23 mouse cellular contexts compared by ENCODE assay signal in genomic region chr8:95502431-95502830, GRCm38 (mm10). TPM values are rescaled to one million over a fixed set of nuclear protein-coding genes. Genes with fewer than 3 reads are reported as not detected.
DNase-seq lines count a peak whose midpoint lies in the region.
"Had no signal": no experiment of that assay in that cellular context is flagged by ENCODE, and none has a peak within 500 bp of the region (broad histone marks: within the 10 kb centered on the region; RNA-seq: fewer than 3 reads in every experiment).

No protein-coding gene starts in this region.

- DNase-seq in layer of hippocampus, postnatal 10 days (ENCODE audit: low spot score in 2 of 2), result peak; percentile 32 to 36
- no peak for DNase-seq in layer of hippocampus, adult 11-12 months (ENCODE audit: low spot score)
- DNase-seq in Muller cell, postnatal 12 days (ENCODE audit: inconsistent ontology term), result peak; percentile 16
- DNase-seq in brain, adult 2 months (ENCODE audit: low read depth, low spot score), result peak; percentile 69
- DNase-seq in left cerebral cortex, postnatal 4 days, result peak; percentile 35
- DNase-seq in cerebellum, postnatal 14 days, result no peak
- no peak for DNase-seq in lung, postnatal 25 days (ENCODE audit: low spot score)
- DNase-seq: adrenal gland, adult 2 months; adrenal gland, postnatal 36 days; B cell, adult 2 months; cerebellum, adult 2 months; cerebellum, postnatal 36 days; gastrocnemius, postnatal 10 days; kidney, adult 11 months; kidney, postnatal 25 days; liver, embryonic 13.5 days; lung, adult 18-20 months; lung, postnatal 10 days; thymus, adult 2 months; thymus, postnatal 4 days had no signal

- intact Hi-C loops in left cerebral cortex, postnatal 4 days (cut with DNase I), result no loop called here

RNA-seq across cellular contexts. Expression of gene Csnk2a2, which starts 12.6 kb away (rescaled TPM):
- 10 to 100 TPM; 73.8 to 80.8 TPM for total RNA-seq in layer of hippocampus, postnatal 10 days (2021)
- 10 to 100 TPM; 81.1 to 93.5 TPM for total RNA-seq in left cerebral cortex, postnatal 4 days (2021)

RNA-seq across cellular contexts. Expression of gene Ccdc113, which starts 31.5 kb away (rescaled TPM):
- 1 to 10 TPM; 1.1 to 2.4 TPM for total RNA-seq in layer of hippocampus, postnatal 10 days (2021)
- 1 to 10 TPM in 1 of 2 experiments, under 1 TPM in 1; 0.60 to 1.0 TPM for total RNA-seq in left cerebral cortex, postnatal 4 days (2021)
- total RNA-seq: granulocyte monocyte progenitor cell, adult 5-6 weeks; heart, postnatal 25 days; megakaryocyte progenitor cell, adult 5-6 weeks had no signal

Comparison
In these comparisons a context has a peak if more than half of its experiments do, and no peak if none do; other contexts are left out.
1. DNase-seq: peak in layer of hippocampus, postnatal 10 days (2 of 2), Muller cell, postnatal 12 days (single experiment), brain, adult 2 months (single experiment) and left cerebral cortex, postnatal 4 days (single experiment); none in layer of hippocampus, adult 11-12 months (single experiment), cerebellum, postnatal 14 days (0 of 2) and lung, postnatal 25 days (single experiment).